Mouse (Mus musculus) ES-Bruce4 (cell line): ENCODE data around the gene Ostc.

Experiments used
- CTCF ChIP-seq: IDR thresholded peaks from one replicate; pipeline ENCODE4 v1.8.1; 2011; ENCODE audit warnings: low read depth, low read length
- EP300 ChIP-seq: IDR thresholded peaks from 2 replicates; pipeline ENCODE4 v1.6.1; 2011; ENCODE audit warnings: low read depth, low read length; ENCODE audit not compliant: insufficient read depth
- POLR2A ChIP-seq: IDR thresholded peaks from one replicate; pipeline ENCODE4 v1.8.1; 2011; ENCODE audit warnings: low read length; ENCODE audit not compliant: insufficient read depth

DNA sequence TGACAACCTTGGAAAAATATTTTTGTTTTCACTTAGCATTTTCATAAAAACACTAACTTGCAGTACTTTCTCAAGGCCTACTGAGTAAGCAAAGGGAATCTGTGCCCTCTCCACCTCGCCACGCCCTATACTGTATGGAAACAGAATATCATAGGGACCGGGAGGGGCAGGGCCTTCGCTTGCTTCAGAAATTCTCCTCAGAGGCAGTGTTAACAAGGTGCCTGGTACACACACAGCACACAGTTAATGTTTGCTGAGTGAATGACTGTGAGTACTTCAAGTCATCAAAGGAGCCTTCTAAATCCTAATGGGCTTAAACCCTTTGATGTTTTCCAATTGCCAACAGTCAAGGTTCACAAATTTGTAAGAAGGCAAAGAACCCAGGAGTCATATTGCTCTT, 9.6 kb upstream of the Ostc start:
- no peak for TF ChIP-seq CTCF
- TF ChIP-seq EP300, result no peak
- TF ChIP-seq POLR2A, result no peak
